Mouse (Mus musculus) lung, postnatal 0 days (tissue): Measurements from ENCODE around the gene Acin1.

Source experiments
- CTCF ChIP-seq: IDR thresholded peaks from 2 replicates; pipeline ENCODE4 v1.5.1; 2016; ENCODE audit warnings: antibody characterized with exemption, mild to moderate bottlenecking
- EP300 ChIP-seq: IDR thresholded peaks from 2 replicates; pipeline ENCODE4 v1.6.1; 2016; ENCODE audit warnings: antibody characterized with exemption, mild to moderate bottlenecking, control low read depth

DNA sequence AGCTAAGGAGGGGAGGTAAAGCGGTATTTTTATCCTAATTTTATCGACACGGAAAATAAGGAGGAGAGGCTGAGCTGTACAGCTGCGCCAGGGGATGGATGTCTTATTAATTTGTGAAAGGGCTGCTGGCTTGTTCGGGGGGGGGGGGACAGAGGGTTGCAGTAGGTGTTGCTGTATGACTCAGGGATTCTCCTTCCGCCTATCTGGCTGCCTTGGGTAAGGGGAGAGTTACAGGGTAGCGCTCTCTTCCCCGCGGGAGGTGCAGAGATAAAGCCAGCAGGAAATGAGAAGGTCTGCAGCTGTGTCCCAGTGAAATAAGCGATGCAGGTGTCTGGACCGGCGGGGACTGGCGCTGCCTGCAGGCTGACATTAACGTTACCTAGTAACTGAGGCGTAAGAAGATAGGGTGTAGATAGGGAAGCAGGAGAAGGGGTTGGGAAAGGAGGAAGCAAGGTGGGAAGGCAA is 27.9 kb upstream of the Acin1 start:
- TF ChIP-seq EP300, result no peak
- TF ChIP-seq CTCF, result no peak
